26 mouse cellular contexts compared by ENCODE assay signal in genomic region chr8:92005091-92005490, GRCm38 (mm10).
"Had no signal": no experiment of that assay in that cellular context is flagged by ENCODE, and none has a peak within 500 bp of the region (broad histone marks: within the 10 kb centered on the region; RNA-seq: fewer than 3 reads in every experiment).

No protein-coding gene starts in this region.

- H3K27ac ChIP-seq: gastrocnemius, adult 2 months; heart, embryonic 10.5 days; hindbrain, embryonic 10.5 days; hindbrain, embryonic 12.5 days; hindbrain, embryonic 14.5 days; intestine, embryonic 15.5 days; limb, embryonic 13.5 days; limb, embryonic 15.5 days; liver, embryonic 12.5 days; liver, embryonic 14.5 days had no signal

- H3K4me3 ChIP-seq: gastrocnemius, adult 2 months; heart, embryonic 10.5 days; heart, embryonic 12.5 days; hindbrain, embryonic 10.5 days; hindbrain, embryonic 12.5 days; intestine, embryonic 15.5 days; limb, embryonic 13.5 days; limb, embryonic 15.5 days; liver, embryonic 12.5 days had no signal

- ATAC-seq: hindbrain, embryonic 16.5 days; inflammation-experienced regulatory T-cells, adult 6 months; intestine, embryonic 15.5 days; intestine, postnatal 0 days; liver, embryonic 12.5 days had no signal

- DNase-seq: gastrocnemius, adult 2 months; gastrocnemius, postnatal 10 days; gastrocnemius, postnatal 25 days; heart, adult 18-20 months; heart, postnatal 10 days; heart, postnatal 4 days; kidney, adult 18-20 months; kidney, adult 8-10 months; kidney, postnatal 10 days; kidney, postnatal 25 days; layer of hippocampus, adult 9-11 months; layer of hippocampus, postnatal 36 days; left cerebral cortex, postnatal 4 days had no signal

- H3K9ac ChIP-seq: heart, embryonic 12.5 days; hindbrain, embryonic 12.5 days; hindbrain, embryonic 14.5 days; intestine, embryonic 15.5 days; limb, embryonic 13.5 days; limb, embryonic 15.5 days; liver, embryonic 12.5 days; liver, embryonic 14.5 days had no signal

- H3K4me2 ChIP-seq: heart, embryonic 12.5 days; hindbrain, embryonic 12.5 days; hindbrain, embryonic 14.5 days; intestine, embryonic 15.5 days; limb, embryonic 13.5 days; limb, embryonic 15.5 days; liver, embryonic 12.5 days had no signal

- H3K9me3 ChIP-seq: hindbrain, embryonic 12.5 days; intestine, embryonic 15.5 days; limb, embryonic 13.5 days; limb, embryonic 15.5 days; liver, embryonic 12.5 days had no signal

- H3K36me3 ChIP-seq: heart, embryonic 12.5 days; hindbrain, embryonic 10.5 days; hindbrain, embryonic 12.5 days; intestine, embryonic 15.5 days; limb, embryonic 13.5 days; limb, embryonic 15.5 days; liver, embryonic 12.5 days had no signal

- H3K27me3 ChIP-seq: hindbrain, embryonic 12.5 days; intestine, embryonic 15.5 days had no signal

- H3K4me1 ChIP-seq: heart, embryonic 12.5 days; hindbrain, embryonic 12.5 days; intestine, embryonic 15.5 days; limb, embryonic 15.5 days had no signal
